Comparison of ENCODE assay signal across 31 mouse cellular contexts in genomic region chr5:111733851-111734250, GRCm38 (mm10). TPM values are rescaled to one million over a fixed set of nuclear protein-coding genes. Genes with fewer than 3 reads are reported as not detected.
A peak's percentile ranks its signal among the peaks of the same experiment; 100 is the strongest.
DNase-seq lines count a peak whose midpoint lies in the region; ATAC-seq and TF ChIP-seq lines count a peak whose summit lies in the region.
"Had no signal": no experiment of that assay in that cellular context is flagged by ENCODE, and none has a peak within 500 bp of the region (broad histone marks: within the 10 kb centered on the region; RNA-seq: fewer than 3 reads in every experiment).

Gene Gm26897 (plus strand): TSS chr5:111733924.

- no peaks in the 10 kb centered on the region for H3K27me3 ChIP-seq in heart, embryonic 12.5 days (replicated peaks)
- no peaks in the 10 kb centered on the region for H3K27me3 ChIP-seq in testis, adult 2 months (ENCODE audit: control insufficient read depth, insufficient read depth, low read length)
- peaks cover 8% of the 10 kb centered on the region for H3K27me3 ChIP-seq in embryonic facial prominence, embryonic 10.5 days (replicated peaks; ENCODE audit: low read depth, poor library complexity, severe bottlenecking)
- H3K27me3 ChIP-seq: CH12.LX; embryonic facial prominence, embryonic 12.5 days; embryonic facial prominence, embryonic 15.5 days; forebrain, embryonic 15.5 days; heart, embryonic 15.5 days; intestine, embryonic 15.5 days; Patski had no signal

- H3K9me3 ChIP-seq in heart, embryonic 12.5 days (replicated peaks), result peaks cover 2% of the 10 kb centered on the region
- H3K9me3 ChIP-seq in embryonic facial prominence, embryonic 10.5 days, result peaks cover under 1% of the 10 kb centered on the region; the same call in 1 of the 2 replicates
- H3K9me3 ChIP-seq: embryonic facial prominence, embryonic 12.5 days; embryonic facial prominence, embryonic 15.5 days; forebrain, embryonic 15.5 days; heart, embryonic 15.5 days; hindbrain, embryonic 13.5 days; intestine, embryonic 15.5 days had no signal

- TF ChIP-seq CTCF in testis, adult 2 months (IDR thresholded peaks at IDR 0.05; ENCODE audit: control insufficient read depth, insufficient read depth, insufficient replicate concordance, low read depth, low read length), result no peak

- no peak within 1 kb of the TSS for H3K9ac ChIP-seq in heart, embryonic 12.5 days
- H3K9ac ChIP-seq: embryonic facial prominence, embryonic 12.5 days; embryonic facial prominence, embryonic 15.5 days; forebrain, embryonic 12.5 days; forebrain, embryonic 15.5 days; heart, embryonic 15.5 days; hindbrain, embryonic 13.5 days; intestine, embryonic 15.5 days had no signal

- no peak within 1 kb of the TSS for H3K27ac ChIP-seq in heart, embryonic 12.5 days (ENCODE audit: poor library complexity, severe bottlenecking)
- no peak within 1 kb of the TSS for H3K27ac ChIP-seq in testis, adult 2 months (ENCODE audit: control insufficient read depth, insufficient read depth, low read depth, low read length)
- no peak within 1 kb of the TSS for H3K27ac ChIP-seq in embryonic facial prominence, embryonic 10.5 days (replicated peaks)
- H3K27ac ChIP-seq: embryonic facial prominence, embryonic 12.5 days; embryonic facial prominence, embryonic 15.5 days; forebrain, embryonic 12.5 days; heart, adult 2 months; heart, embryonic 15.5 days; hindbrain, embryonic 10.5 days; hindbrain, embryonic 13.5 days; intestine, embryonic 15.5 days had no signal

- no peak for TF ChIP-seq POLR2A in testis, adult 2 months (IDR thresholded peaks at IDR 0.05; ENCODE audit: control insufficient read depth, low read depth, low read length)

- peak; percentile 93 for DNase-seq in heart, adult 11 months
- DNase-seq in heart, postnatal 4 days, result no peak
- peak; percentile 28 to 39 for DNase-seq in heart, postnatal 10 days
- DNase-seq in testis, postnatal 10 days (ENCODE audit: low spot score), result no peak
- DNase-seq in embryonic facial prominence, embryonic 10.5 days (ENCODE audit: low spot score), result no peak
- DNase-seq: adrenal gland, postnatal 10 days; adrenal gland, postnatal 36 days; B cell, adult 2 months; cerebellum, adult 18-20 months; cerebellum, adult 9-10 months; cerebellum, postnatal 14 days; kidney, adult 11 months had no signal

- 80% methylated on average over 12 of the region's 12 CpGs for WGBS in heart, embryonic 12.5 days
- 92% methylated on average over 12 of the region's 12 CpGs for WGBS in embryonic facial prominence, embryonic 10.5 days

- peaks cover 2% of the 10 kb centered on the region; the same call in 1 of the 2 replicates for H3K36me3 ChIP-seq in heart, embryonic 12.5 days
- H3K36me3 ChIP-seq in testis, adult 2 months (ENCODE audit: control insufficient read depth, insufficient read depth, low read length), result no peaks in the 10 kb centered on the region
- H3K36me3 ChIP-seq in embryonic facial prominence, embryonic 10.5 days (replicated peaks), result no peaks in the 10 kb centered on the region
- H3K36me3 ChIP-seq: embryonic facial prominence, embryonic 12.5 days; embryonic facial prominence, embryonic 15.5 days; forebrain, embryonic 12.5 days; forebrain, embryonic 15.5 days; G1E; heart, embryonic 15.5 days; intestine, embryonic 15.5 days had no signal

- H3K4me2 ChIP-seq in heart, embryonic 12.5 days, result no peak within 1 kb of the TSS
- H3K4me2 ChIP-seq: embryonic facial prominence, embryonic 12.5 days; embryonic facial prominence, embryonic 15.5 days; forebrain, embryonic 12.5 days; forebrain, embryonic 15.5 days; heart, embryonic 15.5 days; hindbrain, embryonic 13.5 days; intestine, embryonic 15.5 days had no signal

- H3K4me3 ChIP-seq in heart, embryonic 12.5 days, result no peak within 1 kb of the TSS
- H3K4me3 ChIP-seq in testis, adult 2 months (ENCODE audit: control insufficient read depth, low read depth, low read length), result peak within 1 kb of the TSS; percentile 69
- no peak within 1 kb of the TSS for H3K4me3 ChIP-seq in embryonic facial prominence, embryonic 10.5 days
- H3K4me3 ChIP-seq: embryonic facial prominence, embryonic 12.5 days; embryonic facial prominence, embryonic 15.5 days; forebrain, embryonic 12.5 days; forebrain, embryonic 15.5 days; heart, adult 2 months; heart, embryonic 15.5 days; hindbrain, embryonic 10.5 days; hindbrain, embryonic 13.5 days; intestine, embryonic 15.5 days had no signal

- intact Hi-C loops in heart, postnatal 10 days (cut with DNase I), result no loop called here

- peaks cover 7% of the 10 kb centered on the region; the same call in 1 of the 2 replicates for H3K4me1 ChIP-seq in heart, embryonic 12.5 days (replicated peaks)
- peaks cover 8% of the 10 kb centered on the region; the same call in 1 of the 2 replicates for H3K4me1 ChIP-seq in testis, adult 2 months (ENCODE audit: control insufficient read depth, insufficient read depth, low read length)
- H3K4me1 ChIP-seq in embryonic facial prominence, embryonic 10.5 days, result peaks cover 7% of the 10 kb centered on the region

- no peak for ATAC-seq in heart, embryonic 12.5 days (ENCODE audit: insufficient number of reproducible peaks, low FRiP score)
- ATAC-seq: forebrain, embryonic 15.5 days; hindbrain, embryonic 16.5 days; intestine, embryonic 15.5 days; Patski had no signal

RNA-seq across cellular contexts. Expression of gene Gm26897, which starts in this region (rescaled TPM):
- not detected for total RNA-seq in heart, postnatal 4 days (2021)
- total RNA-seq in heart, postnatal 10 days (2021), result not detected
- polyA plus RNA-seq in heart, embryonic 12.5 days (2016; fragmentation: Nextera tagmentation; extraction: Ambion mirVana), result not detected in 2 replicates
- polyA plus RNA-seq in testis, adult 2 months (2012; rRNA removed), result not detected in 2 replicates
- polyA plus RNA-seq in embryonic facial prominence, embryonic 10.5 days (2016; fragmentation: Nextera tagmentation; extraction: Ambion mirVana), result not detected in 2 replicates
- total RNA-seq: adrenal gland, adult 18-20 months; adrenal gland, postnatal 10 days; adrenal gland, postnatal 36 days; CH12.LX; G1E; gastrocnemius, adult 8-10 months; gastrocnemius, postnatal 4 days; heart, adult 2 months; heart, postnatal 14 days had no signal
- polyA plus RNA-seq: embryonic facial prominence, embryonic 12.5 days; embryonic facial prominence, embryonic 15.5 days; forebrain, embryonic 12.5 days; forebrain, embryonic 15.5 days; G1E; heart, adult 2 months; heart, embryonic 15.5 days; hindbrain, embryonic 10.5 days; hindbrain, embryonic 13.5 days; hindbrain, embryonic 16.5 days; intestine, embryonic 15.5 days; Patski had no signal

Comparison
In these comparisons a context has a peak if more than half of its experiments do, and no peak if none do; other contexts are left out.
1. Peak in DNase-seq in heart, postnatal 10 days; RNA of the gene not detected or under 1 TPM.